Mouse (Mus musculus): ENCODE data around the gene Ubxn2a. TPM values are rescaled to one million over a fixed set of nuclear protein-coding genes. Genes with fewer than 3 reads are reported as not detected.

Ubxn2a gene
- polyA plus RNA-seq (2017; shearing (Covaris generic)) = 14.6 TPM

DNA sequence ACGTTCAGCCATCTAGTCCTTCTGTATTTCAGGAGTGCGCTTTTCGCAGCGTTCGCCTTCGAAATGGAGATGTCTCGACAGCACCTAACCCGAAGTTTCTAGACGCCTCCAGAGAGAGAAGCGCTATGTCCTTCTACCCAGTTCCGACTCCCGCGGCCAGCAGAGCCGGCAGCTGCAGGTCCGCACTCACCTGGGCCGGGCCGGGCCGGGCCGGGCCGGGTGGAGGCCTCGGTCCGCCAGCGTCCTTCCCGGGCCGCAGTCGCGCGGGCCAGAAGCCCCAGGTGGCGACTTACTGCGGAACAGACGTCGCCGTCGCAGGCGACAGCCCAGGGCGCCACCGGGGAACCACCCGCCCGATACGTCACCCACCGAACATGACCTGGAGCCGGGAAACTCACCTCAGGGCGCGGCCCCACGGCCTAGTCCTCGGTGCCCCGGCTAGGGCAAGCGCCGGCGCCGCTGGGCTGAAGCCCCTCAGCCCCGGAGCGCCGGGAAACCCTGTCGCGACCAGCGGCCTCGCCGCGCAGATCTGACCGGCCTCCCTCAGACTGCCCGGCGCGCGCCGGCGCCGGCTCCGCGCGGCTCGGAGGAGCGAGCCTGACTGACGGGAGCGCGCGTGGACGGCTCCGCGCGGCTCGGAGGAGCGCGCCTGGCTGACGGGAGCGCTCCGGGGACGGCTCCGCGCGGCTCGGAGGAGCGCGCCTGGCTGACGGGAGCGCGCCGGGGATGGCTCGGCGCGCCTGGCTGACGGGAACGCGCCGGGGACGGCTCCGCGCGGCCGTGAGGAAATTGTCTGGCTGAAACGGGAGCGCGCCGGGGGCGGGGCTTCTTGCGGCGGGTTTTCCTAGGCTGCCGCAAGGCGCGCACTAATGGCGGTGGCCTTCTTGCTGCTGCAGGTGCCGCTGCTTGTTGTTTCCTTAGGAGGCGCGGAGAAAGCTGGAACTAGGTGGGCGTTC, at the start of gene Ubxn2a:
TSS of gene Ubxn2a (minus strand) at position 755 of the 956 bp plus-strand sequence.

DNA sequence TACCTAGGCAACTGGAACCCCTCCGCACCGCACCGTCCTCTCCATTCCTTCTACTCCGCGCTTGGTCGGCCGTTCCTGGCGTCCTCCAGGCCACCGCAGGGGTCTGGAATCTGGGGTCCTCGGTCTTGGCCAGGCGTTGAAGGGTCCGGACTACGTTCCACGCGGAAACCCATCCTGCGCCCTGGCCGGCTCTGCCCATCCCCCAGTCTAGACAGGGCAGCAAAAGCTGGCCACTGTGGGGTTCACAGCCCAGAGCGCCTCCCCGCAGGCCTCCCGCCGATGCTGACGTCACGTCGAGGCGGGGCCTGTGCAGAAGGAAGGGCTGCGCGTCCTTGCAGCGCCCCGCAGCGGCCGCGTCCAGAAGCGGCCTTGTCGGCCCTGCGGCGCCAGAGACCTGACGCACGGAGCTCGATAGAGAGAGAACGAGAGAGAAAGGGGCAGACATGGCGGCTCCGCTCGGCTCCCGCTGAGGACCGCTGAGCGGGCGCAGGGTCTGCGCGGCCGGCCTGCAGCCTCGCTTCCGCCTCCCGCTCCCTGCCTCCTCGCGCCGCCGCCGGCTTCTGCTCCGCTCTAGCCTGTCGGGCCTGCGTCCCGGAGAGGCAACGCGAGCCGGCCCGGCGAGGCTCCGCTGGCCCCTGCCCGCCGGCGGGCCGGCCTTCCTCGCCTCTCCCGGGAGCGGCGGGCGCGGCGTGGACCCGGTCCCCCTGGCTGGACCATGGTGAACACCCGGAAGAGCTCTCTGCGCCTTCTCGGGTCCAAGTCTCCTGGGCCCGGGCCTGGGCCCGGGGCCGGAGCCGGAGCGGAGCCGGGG, 9.7 kb upstream of the Ubxn2a start, which contains the start of gene Atad2b:
TSS of gene Atad2b (plus strand) at position 360 of the 811 bp plus-strand sequence.

DNA sequence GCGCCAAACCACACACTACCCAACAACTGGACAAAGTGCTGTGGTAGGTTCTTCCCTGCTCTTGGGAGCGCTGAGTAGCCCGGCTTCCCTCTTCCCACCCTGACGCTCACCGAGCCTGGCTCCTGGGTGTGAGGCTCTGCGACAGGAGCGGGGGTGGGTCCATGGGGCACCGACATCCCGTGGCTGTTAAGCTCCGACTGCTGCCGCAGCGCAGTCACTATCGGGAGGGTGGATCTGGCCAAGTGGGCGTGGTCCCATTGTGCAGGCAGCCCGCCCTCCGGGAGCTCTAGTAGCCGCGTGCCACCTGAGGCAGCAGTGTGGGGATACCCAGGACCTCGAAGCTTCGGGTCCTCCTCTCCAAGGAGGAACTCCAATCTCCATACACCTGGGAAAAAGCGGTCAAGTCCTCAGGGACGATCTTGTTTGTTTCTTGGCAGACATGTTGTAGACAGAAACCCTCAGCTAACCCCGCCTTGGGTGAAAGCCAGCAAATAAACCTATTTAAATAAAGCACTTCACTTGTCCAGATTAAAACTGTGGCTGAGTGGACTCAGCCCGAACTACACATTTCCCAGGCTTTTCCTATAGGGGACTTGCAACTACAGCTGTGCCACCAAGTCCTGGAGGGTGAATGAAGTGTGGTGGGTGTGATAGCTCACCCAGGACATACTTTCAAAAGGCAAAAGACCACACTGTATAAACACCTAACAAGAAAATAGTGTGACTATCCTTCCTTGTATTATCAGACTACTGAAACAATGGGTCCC, 33.2 kb downstream of the Ubxn2a start, which contains the start of gene Mfsd2b:
TSS of gene Mfsd2b (minus strand) at position 199 of the 767 bp plus-strand sequence.

DNA sequence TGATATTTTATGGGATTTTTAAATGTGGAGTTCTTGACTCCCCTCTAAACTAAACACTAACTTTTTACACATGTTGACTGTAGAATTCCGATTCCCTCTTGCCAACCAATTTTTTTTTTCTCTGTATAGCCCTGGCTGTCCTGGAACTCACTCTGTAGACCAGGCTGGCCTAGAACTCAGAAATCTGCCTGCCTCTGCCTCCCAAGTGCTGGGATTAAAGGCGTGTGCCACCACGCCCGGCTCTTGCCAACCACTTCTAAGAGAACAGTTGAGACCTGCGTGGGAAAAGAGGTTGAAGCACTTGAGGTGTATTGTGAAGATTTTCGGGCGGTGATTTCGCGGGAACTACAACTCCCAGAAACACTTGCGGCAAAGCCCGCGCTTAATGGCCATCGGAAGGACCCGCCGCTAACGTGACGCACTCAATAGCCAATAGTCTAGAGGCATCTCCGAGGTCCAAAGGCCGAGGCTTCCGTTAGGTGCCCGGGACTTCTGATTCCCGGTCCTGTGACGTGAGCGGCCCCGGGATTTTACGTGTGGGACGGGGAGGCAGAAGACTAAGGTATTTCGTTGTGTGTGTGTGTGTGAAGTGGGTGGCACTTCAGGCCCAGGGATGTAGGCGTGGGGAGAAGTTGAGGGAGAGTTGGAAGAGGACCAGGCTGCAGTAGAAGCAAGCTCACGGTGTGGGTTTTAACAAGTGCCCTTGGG, 64.5 kb downstream of the Ubxn2a start, which contains the start of gene Wdcp:
TSS of gene Wdcp (plus strand) at position 414 of the 708 bp plus-strand sequence.

DNA sequence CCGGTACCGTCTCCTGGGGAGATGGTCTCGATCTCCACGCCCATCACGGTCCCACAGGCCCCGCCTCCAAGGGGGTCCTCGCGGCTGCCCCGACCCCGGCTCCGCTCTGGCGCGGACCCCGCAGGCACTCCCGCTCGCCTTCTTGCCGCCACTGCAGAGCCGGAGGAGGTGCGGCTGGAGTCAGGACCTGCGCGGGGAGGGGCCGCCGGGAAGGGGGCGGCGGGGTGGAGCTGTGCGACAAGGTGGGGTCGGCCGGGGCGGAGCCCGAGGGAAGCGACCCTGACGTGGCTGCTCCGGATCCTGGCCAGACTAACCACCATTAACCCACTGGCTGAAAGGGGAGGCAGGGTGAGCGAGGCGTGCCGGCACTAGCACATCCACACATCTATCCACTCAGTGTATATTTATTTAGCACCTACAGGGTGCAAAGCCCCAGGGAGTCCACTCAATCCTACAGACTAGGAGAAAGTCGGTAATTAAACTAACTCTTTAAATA, 66.1 kb downstream of the Ubxn2a start, which contains the start of gene Fkbp1b:
TSS of gene Fkbp1b (minus strand) at position 200 of the 496 bp plus-strand sequence.

Other genes starting within 250 kb of the Ubxn2a start
- gene Fam228a, start 169.3 kb downstream of the Ubxn2a start, polyA plus RNA-seq (2017; shearing (Covaris generic)) = 0.20 TPM
- not detected for gene Pfn4, start 138.7 kb downstream of the Ubxn2a start, polyA plus RNA-seq (2017; shearing (Covaris generic))
- gene Fam228b, start 138.4 kb downstream of the Ubxn2a start, polyA plus RNA-seq (2017; shearing (Covaris generic)) = not detected
- 415 TPM for gene Sf3b6, start 90.2 kb downstream of the Ubxn2a start, polyA plus RNA-seq (2017; shearing (Covaris generic))
- not detected for gene Fkbp1b, start 66.1 kb downstream of the Ubxn2a start, polyA plus RNA-seq (2017; shearing (Covaris generic))
- 11.0 TPM for gene Wdcp, start 64.4 kb downstream of the Ubxn2a start, polyA plus RNA-seq (2017; shearing (Covaris generic))
- 0.55 TPM for gene Mfsd2b, start 33.3 kb downstream of the Ubxn2a start, polyA plus RNA-seq (2017; shearing (Covaris generic))
- gene Atad2b, start 9.6 kb upstream of the Ubxn2a start, polyA plus RNA-seq (2017; shearing (Covaris generic)) = 8.5 TPM